Mouse (Mus musculus): Measurements from ENCODE around the gene Bbox1. TPM values are rescaled to one million over a fixed set of nuclear protein-coding genes. Genes with fewer than 3 reads are reported as not detected.

The Bbox1 gene
- 0.06 and 0.07 TPM in 2 replicates for polyA plus RNA-seq (2015; fragmentation: Nextera tagmentation; extraction: Ambion mirVana)

DNA sequence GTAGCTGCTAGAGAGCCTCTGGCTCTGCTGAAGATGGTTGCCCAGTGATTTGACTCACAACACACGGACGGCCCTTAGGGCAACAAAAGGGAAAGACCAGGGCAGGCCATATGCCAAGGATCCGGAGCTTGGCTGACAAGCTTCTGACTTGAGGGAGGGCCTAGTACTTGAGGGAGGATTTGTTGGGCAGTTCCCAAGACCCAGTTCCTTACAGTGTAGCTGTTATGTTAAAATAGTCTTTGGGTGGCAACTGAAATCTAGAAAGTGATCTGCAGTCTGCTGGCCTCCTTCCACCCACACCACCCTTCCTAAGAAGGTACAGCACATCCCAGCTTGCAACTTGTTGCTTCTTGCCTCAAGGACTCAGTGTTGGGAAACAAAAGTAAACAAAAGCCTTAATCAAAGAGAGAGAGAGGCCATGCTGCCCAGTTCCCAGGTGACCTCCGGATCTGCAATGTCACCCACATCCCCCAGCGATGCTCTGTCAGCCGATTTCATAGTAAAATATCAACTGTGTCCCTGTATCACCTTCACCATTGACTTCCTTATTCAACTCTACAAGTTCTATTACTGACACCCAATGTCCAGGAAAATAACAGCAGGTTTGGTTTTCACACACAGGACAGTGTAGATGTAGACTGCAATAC, at the start of gene Bbox1:
Gene Bbox1 (minus strand): TSS at position 52 of the 647 bp plus-strand sequence.
- no peak within 1 kb of the TSS for H3K9ac ChIP-seq (replicated peaks)
- WGBS, result 87% methylated on average over 6 of the region's 6 CpGs
- H3K9me3 ChIP-seq, result no peaks in the 10 kb centered on the region
- H3K4me1 ChIP-seq (replicated peaks), result no peaks in the 10 kb centered on the region
- no peak within 1 kb of the TSS for H3K4me2 ChIP-seq (replicated peaks)
- no peak for ATAC-seq
- no peak within 1 kb of the TSS for H3K27ac ChIP-seq
- no peak within 1 kb of the TSS for H3K4me3 ChIP-seq (replicated peaks)
- no peaks in the 10 kb centered on the region for H3K27me3 ChIP-seq
- H3K36me3 ChIP-seq, result no peaks in the 10 kb centered on the region

DNA sequence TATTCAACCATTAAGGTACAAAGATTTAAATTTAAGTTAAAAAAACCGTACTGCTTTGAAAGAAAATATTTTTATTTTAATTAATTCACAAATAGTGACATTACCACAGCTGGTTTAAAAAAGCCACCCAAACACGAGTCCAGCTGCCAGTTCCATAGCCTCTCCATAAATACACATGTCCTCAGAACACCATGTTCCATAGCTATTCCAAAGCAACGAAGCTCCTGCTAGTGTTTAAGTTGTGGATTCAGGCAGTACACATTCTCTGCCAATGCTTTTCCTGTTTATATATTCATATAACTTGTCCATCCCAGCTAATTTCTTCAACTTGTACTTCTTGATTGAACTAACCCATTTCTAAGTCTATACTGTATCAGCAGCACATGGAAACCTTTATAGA, 49.5 kb upstream of the Bbox1 start:
- Histone ChIP-seq H3K4me1 (replicated peaks) (peaks cover 14% of the 10 kb centered on the region), H3K27ac (no peak overlapping the region), H3K4me2 (replicated peaks) (no peak overlapping the region), H3K9ac (replicated peaks) (no peak overlapping the region), H3K9me3 (no peaks in the 10 kb centered on the region), H3K36me3 (no peaks in the 10 kb centered on the region), H3K4me3 (replicated peaks) (no peak overlapping the region), H3K27me3 (no peaks in the 10 kb centered on the region)
- 85% methylated on average over 3 of the region's 3 CpGs for WGBS
- ATAC-seq, result no peak

DNA sequence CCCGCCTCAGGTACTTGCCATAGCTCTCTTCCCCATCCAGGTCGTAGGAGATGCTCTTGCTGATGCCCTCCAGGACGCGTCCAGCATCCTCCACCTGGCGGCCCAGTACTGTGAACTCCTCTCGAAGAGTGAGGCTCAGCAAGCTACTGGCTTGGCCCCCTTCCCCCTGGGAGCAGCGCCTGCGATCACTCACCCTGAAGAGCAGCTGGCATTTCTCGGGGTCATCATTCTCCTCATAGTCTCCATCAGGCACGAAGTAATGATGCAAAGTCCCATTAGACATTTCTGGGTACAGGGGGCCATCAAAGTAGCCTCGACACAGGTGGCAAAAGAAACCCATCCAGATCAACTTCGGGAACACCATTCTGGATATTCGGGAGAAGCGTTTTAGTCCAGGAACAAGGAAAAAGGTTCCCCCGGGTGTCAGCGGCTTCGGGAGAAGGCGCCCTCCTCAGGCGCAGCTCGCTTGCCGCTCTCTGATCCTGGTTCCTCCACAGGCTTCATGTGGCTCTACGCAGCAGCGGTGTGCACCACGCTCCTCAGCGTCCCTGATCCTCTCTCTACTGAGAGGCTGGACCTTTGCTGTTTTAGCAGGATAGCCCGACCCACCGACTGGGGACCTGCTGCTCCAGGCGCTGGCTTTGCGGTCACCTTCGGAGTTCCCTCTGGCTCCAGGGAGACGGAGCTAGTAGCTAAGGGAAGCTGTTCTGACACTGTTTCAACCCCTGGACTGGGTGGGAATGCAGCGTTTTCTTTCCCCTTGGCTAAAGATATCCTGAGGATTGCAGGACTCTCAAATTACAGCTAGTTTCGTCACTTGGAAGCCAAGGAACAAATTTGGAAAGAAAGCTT, 48.3 kb upstream of the Bbox1 start, which contains the start of gene Fibin:
Gene Fibin (minus strand): TSS at position 752 of the 852 bp plus-strand sequence.
- Histone ChIP-seq H3K4me2 (replicated peaks) (peak within 1 kb of the TSS; percentile 79), H3K9me3 (no peaks in the 10 kb centered on the region), H3K36me3 (no peaks in the 10 kb centered on the region), H3K27ac (no peak within 1 kb of the TSS), H3K27me3 (no peaks in the 10 kb centered on the region), H3K4me3 (replicated peaks) (peak within 1 kb of the TSS; percentile 52), H3K4me1 (replicated peaks) (peaks cover 14% of the 10 kb centered on the region), H3K9ac (replicated peaks) (peak within 1 kb of the TSS; percentile 71)
- under 1% methylated on average over 33 of the region's 33 CpGs for WGBS
- ATAC-seq, result peak; percentile 87

DNA sequence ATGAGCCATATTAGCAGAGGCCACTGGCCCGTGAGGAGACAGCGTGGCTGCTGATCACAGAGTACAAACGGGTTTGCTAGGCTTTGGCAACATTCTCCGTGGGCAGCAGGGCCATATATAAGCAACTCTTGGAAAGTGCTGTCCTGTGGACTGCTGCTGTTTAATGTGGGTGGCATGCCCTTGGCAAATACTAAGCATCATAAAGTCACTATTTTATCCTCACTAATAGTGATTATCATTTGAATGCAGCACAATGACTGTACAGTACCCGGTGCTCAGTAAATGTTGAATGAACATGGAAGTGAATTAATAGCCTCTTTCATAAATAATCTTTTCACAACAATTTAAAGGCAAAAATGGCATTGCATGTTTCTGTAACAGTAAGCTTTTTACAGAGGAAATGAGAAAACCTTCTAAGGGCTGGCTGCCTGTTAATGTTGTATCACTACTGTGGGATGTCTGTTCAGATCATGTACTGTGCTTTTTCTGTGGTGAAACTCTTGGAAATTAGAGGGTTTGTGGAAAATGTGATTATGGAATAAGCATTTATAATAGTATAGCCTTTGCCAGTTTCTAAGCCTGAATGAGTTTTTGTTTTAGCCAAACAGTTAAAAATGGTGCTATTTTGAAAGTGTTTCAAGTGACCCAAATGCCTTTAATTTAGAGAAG, 39.1 kb upstream of the Bbox1 start:
- WGBS, result 83% methylated on average over 5 of the region's 5 CpGs
- no peak for ATAC-seq
- Histone ChIP-seq H3K4me1 (replicated peaks) (peaks cover 6% of the 10 kb centered on the region; the same call in 1 of the 2 replicates), H3K27me3 (no peaks in the 10 kb centered on the region), H3K9ac (replicated peaks) (no peak overlapping the region), H3K4me2 (replicated peaks) (no peak overlapping the region), H3K4me3 (replicated peaks) (no peak overlapping the region), H3K9me3 (no peaks in the 10 kb centered on the region), H3K36me3 (no peaks in the 10 kb centered on the region), H3K27ac (no peak overlapping the region)

DNA sequence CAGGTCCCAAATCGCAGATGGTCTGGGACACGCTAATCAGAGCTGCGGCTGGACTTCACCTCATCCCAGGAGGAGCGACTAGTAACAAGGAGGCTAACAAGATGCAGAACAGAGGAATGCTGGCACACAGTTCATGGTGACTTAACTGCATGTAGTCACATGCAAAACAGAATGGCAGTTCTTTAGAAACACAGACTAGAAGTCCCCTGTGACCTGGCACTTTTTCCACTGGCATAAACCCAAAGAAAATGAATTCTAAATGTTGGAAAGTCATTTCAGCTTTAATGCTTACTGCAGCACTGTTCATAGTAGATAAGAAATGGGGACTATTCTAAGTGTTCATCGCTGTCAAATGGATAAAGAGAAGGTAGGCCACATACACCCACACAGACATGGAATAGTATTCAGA, 37.5 kb upstream of the Bbox1 start:
- Histone ChIP-seq H3K27me3 (no peaks in the 10 kb centered on the region), H3K27ac (no peak overlapping the region), H3K4me1 (replicated peaks) (peaks cover 6% of the 10 kb centered on the region; the same call in 1 of the 2 replicates), H3K9me3 (no peaks in the 10 kb centered on the region), H3K36me3 (no peaks in the 10 kb centered on the region), H3K9ac (replicated peaks) (no peak overlapping the region), H3K4me2 (replicated peaks) (no peak overlapping the region), H3K4me3 (replicated peaks) (no peak overlapping the region)
- WGBS, result 23% methylated on average over 5 of the region's 5 CpGs
- peak; percentile 78; the same call in 1 of the 2 replicates for ATAC-seq

DNA sequence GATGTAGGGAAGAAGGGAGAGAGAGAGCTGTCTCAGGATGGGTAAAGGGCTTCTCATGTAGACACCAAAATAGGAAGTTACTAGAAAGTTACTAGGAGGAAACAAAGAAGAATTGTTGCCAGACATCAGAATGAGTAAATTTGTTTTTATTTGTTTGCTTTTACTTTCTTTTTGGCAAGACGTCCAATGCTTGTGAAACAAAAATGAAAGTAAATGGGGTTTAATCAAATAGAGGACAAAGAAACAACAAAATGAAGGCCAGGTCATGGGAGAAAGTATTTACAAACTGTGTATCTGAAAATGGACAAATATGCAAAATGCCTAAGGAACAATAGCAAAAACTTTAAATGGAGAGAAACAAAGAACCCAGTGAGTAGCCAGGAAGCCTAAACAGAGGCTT, 37.0 kb upstream of the Bbox1 start:
- H3K36me3 ChIP-seq, result no peaks in the 10 kb centered on the region
- H3K27ac ChIP-seq, result no peak overlapping the region
- H3K4me2 ChIP-seq (replicated peaks), result no peak overlapping the region
- no peaks in the 10 kb centered on the region for H3K9me3 ChIP-seq
- no peak for ATAC-seq
- peaks cover 6% of the 10 kb centered on the region; the same call in 1 of the 2 replicates for H3K4me1 ChIP-seq (replicated peaks)
- H3K4me3 ChIP-seq (replicated peaks), result no peak overlapping the region
- WGBS, result 47% methylated on average over 1 of the region's 1 CpGs
- H3K27me3 ChIP-seq, result no peaks in the 10 kb centered on the region
- no peak overlapping the region for H3K9ac ChIP-seq (replicated peaks)

DNA sequence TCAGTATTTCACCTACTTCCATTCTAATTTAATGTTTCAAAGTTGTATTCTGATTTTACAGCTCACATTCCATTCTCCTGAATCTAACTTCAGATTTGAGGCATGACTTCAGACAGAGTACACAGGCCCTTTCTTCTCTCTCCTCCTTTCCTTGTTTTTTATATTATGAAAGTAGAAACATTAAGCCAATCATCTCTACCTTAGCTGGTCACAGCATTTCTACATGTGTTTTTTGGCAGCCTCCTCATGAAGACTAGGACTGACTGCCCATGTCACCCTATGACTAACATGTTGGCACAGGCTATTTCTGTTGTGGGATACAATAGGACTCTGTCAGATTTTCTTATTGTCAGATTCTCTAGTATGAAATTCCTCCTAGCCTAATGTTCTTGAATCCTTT, 14.6 kb upstream of the Bbox1 start:
- ATAC-seq, result no peak
- no peaks in the 10 kb centered on the region for H3K9me3 ChIP-seq
- no peaks in the 10 kb centered on the region for H3K27me3 ChIP-seq
- no peaks in the 10 kb centered on the region for H3K36me3 ChIP-seq
- H3K9ac ChIP-seq (replicated peaks), result no peak overlapping the region
- no peak overlapping the region for H3K4me2 ChIP-seq (replicated peaks)
- H3K4me1 ChIP-seq (replicated peaks), result no peaks in the 10 kb centered on the region
- H3K4me3 ChIP-seq (replicated peaks), result no peak overlapping the region
- H3K27ac ChIP-seq, result no peak overlapping the region

DNA sequence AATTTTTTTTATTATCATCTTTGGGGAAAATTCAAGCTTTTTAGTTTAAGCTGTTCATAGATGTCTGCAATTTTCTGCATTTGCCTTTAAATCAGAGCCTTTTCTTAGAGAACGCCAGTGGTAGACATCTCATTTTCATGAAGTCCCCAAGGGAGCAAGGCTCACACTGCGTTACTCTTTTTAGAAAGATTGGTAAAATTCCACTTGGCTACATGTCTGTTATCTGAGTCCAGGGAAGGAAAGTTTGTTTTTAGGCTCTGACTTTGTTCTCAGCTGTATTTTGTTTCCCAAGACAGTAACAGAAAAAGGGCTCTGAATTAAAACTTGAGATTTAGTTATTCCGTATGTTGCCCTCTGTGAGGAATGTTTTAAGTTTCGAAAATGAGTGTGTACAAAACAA, 5.6 kb upstream of the Bbox1 start:
- no peak overlapping the region for H3K4me2 ChIP-seq (replicated peaks)
- no peak overlapping the region for H3K9ac ChIP-seq (replicated peaks)
- ATAC-seq, result no peak
- no peaks in the 10 kb centered on the region for H3K9me3 ChIP-seq
- WGBS, result 78% methylated on average over 4 of the region's 4 CpGs
- no peaks in the 10 kb centered on the region for H3K27me3 ChIP-seq
- no peak overlapping the region for H3K27ac ChIP-seq
- no peaks in the 10 kb centered on the region for H3K36me3 ChIP-seq
- H3K4me1 ChIP-seq (replicated peaks), result no peaks in the 10 kb centered on the region
- H3K4me3 ChIP-seq (replicated peaks), result no peak overlapping the region

DNA sequence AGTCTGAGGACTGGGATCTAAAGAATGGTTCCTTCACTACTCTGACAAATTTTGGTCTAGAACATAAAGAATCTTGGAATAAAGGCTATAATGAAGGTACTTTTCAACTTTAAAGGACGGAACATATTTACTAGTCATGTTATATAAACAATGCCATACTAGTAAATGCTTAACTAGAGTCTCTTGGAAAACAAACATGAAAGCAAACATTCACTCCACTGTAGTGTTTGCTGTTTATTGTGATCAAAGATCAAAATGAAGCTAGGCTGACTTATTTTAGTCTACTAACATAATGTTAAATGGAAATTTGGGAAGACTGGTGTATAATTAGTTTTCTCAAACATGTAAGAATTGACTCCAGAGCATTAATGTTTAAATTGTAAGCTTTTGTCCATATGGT, 4.9 kb upstream of the Bbox1 start:
- WGBS, result 80% methylated on average over 1 of the region's 1 CpGs
- no peak for ATAC-seq
- Histone ChIP-seq H3K4me2 (replicated peaks) (no peak overlapping the region), H3K4me1 (replicated peaks) (no peaks in the 10 kb centered on the region), H3K9me3 (no peaks in the 10 kb centered on the region), H3K36me3 (no peaks in the 10 kb centered on the region), H3K9ac (replicated peaks) (no peak overlapping the region), H3K27ac (no peak overlapping the region), H3K4me3 (replicated peaks) (no peak overlapping the region), H3K27me3 (no peaks in the 10 kb centered on the region)

DNA sequence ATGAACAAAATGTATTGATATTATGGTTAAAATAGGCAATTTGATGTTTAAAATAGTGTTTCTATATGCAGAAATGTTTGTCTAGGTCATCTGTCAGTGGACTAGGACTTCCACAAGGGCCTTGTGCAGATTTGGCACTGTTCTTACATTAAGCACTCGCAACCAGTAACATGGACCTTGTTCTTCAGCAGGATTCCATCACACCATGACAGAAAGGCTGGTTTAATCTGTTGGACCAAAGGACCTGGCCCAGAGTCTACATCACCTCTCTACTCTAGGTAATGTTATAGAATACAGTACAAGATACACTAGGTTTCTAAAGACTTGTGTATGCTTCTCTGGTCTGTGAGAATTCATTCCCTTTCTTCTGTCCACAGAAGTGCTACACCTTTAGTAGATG, 4.4 kb upstream of the Bbox1 start:
- Histone ChIP-seq H3K27me3 (no peaks in the 10 kb centered on the region), H3K9me3 (no peaks in the 10 kb centered on the region), H3K4me1 (replicated peaks) (no peaks in the 10 kb centered on the region), H3K9ac (replicated peaks) (no peak overlapping the region), H3K27ac (no peak overlapping the region), H3K4me3 (replicated peaks) (no peak overlapping the region), H3K4me2 (replicated peaks) (no peak overlapping the region), H3K36me3 (no peaks in the 10 kb centered on the region)
- no peak for ATAC-seq
- WGBS, result 86% methylated on average over 1 of the region's 1 CpGs

DNA sequence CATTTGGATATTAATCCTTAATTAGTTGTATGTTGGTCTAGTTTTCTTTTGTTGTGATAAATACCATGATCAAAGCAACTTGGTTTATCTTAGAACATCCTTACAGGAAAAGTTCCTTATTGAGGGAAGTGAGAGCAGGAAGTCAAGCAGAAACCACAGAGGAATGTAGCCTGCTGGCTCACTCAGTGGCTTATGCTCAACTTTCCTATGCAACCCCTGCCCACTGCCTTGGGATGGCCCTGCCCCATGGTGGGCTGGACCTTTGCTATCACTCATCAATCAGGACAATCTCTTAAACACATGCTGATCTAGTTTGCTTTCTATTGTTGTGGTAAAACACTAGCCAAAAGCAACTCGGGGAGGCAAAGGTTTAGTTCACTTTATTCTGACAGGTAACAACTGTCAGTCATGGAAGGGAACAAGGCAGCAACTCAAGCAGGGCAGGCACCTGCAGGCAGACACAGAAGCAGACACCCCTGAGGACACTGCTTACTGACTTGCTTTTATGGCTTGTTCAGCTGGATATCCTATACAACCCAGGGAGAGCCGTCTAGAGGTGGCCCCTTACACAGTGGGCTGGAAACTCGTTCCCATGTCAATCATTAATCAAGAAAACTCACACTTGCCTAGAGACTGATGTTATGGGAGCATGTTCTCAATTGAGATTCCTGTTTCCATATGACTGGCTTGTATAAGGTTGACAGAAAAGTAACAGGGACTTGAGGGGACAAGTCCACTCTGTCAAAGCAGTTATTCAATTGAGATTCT, 1.9 kb upstream of the Bbox1 start:
- WGBS, result 61% methylated on average over 3 of the region's 3 CpGs
- Histone ChIP-seq H3K27ac (no peak overlapping the region), H3K9ac (replicated peaks) (no peak overlapping the region), H3K27me3 (no peaks in the 10 kb centered on the region), H3K4me2 (replicated peaks) (no peak overlapping the region), H3K9me3 (no peaks in the 10 kb centered on the region), H3K4me3 (replicated peaks) (no peak overlapping the region), H3K36me3 (no peaks in the 10 kb centered on the region), H3K4me1 (replicated peaks) (no peaks in the 10 kb centered on the region)
- no peak for ATAC-seq

All from midbrain, embryonic 13.5 days (tissue).